Mouse (Mus musculus) lung, postnatal 0 days (tissue): ENCODE results near the gene Rel. TPM values are rescaled to one million over a fixed set of nuclear protein-coding genes. Genes with fewer than 3 reads are reported as not detected.

Experiments
- ATAC-seq: fragments of 200-750 bp; cut with Nextera tagmentation; 2 replicates; pipeline ENCODE4 v1.8.0; 2017; ENCODE audit warnings: moderate library complexity
- DNase-seq: peaks from one replicate; pipeline ENCODE4 v3.0.0-alpha.2; 2016; ENCODE audit warnings: low spot score
- H3K27ac ChIP-seq: fragments of 300-500 bp; sonication (generic); 2 replicates; pipeline ENCODE4 v1.5.1; 2014; ENCODE audit warnings: antibody characterized with exemption, mild to moderate bottlenecking, low read length, mixed read lengths
- H3K27me3 ChIP-seq: fragments of 300-500 bp; sonication (generic); replicated peaks from 2 replicates; pipeline ENCODE4 v1.6.1; 2014; ENCODE audit warnings: low read length, mixed read lengths; ENCODE audit not compliant: insufficient read depth
- H3K36me3 ChIP-seq: fragments of 300-500 bp; sonication (generic); 2 replicates; pipeline ENCODE4 v1.6.1; 2014; ENCODE audit warnings: low read length, mixed read lengths; ENCODE audit not compliant: insufficient read depth
- H3K4me1 ChIP-seq: fragments of 300-500 bp; sonication (generic); 2 replicates; pipeline ENCODE4 v1.6.1; 2014; ENCODE audit warnings: antibody characterized with exemption, low read depth, low read length, mixed read lengths; ENCODE audit not compliant: insufficient read depth
- H3K4me2 ChIP-seq: fragments of 300-500 bp; sonication (generic); replicated peaks from 2 replicates; pipeline ENCODE4 v1.6.1; 2014; ENCODE audit warnings: low read depth, mild to moderate bottlenecking, low read length, moderate library complexity, mixed read lengths
- H3K4me3 ChIP-seq: fragments of 300-500 bp; sonication (generic); 2 replicates; pipeline ENCODE4 v1.5.1; 2014; ENCODE audit warnings: low read depth, low read length
- H3K9ac ChIP-seq: fragments of 300-500 bp; sonication (generic); replicated peaks from 2 replicates; pipeline ENCODE4 v1.6.1; 2014; ENCODE audit warnings: low read depth, mild to moderate bottlenecking
- H3K9me3 ChIP-seq: fragments of 300-500 bp; sonication (generic); 2 replicates; pipeline ENCODE4 v1.6.1; 2016; ENCODE audit warnings: low read length, mixed read lengths
- CTCF ChIP-seq: IDR thresholded peaks from 2 replicates; pipeline ENCODE4 v1.5.1; 2016; ENCODE audit warnings: antibody characterized with exemption, mild to moderate bottlenecking
- EP300 ChIP-seq: IDR thresholded peaks from 2 replicates; pipeline ENCODE4 v1.6.1; 2016; ENCODE audit warnings: antibody characterized with exemption, mild to moderate bottlenecking, control low read depth
- WGBS: fragments of 180-500 bp; shearing (Covaris S2); extraction: QIAGEN DNeasy Blood & Tissue Kit; methylation state at CpG from one replicate; pipeline ENCODE4 v1.1.7; 2014; 5-methylcytosine and 5-hydroxymethylcytosine counted together
- polyA plus RNA-seq: library from polyadenylated mRNA; unstranded; fragments of >200 nt; fragmentation: Nextera tagmentation; extraction: Ambion mirVana; gene quantifications from 2 replicates; pipeline ENCODE4 v1.2.1, GENCODE M21; 2015

Gene Rel
- polyA plus RNA-seq, 1 experiment from 2014 or later: 1.1 TPM

- Histone ChIP-seq H3K27ac (no peak overlapping the region), H3K9ac (no peak overlapping the region), H3K36me3 (no peaks in the 10 kb centered on the region), H3K9me3 (no peaks in the 10 kb centered on the region), H3K4me1 (no peaks in the 10 kb centered on the region), H3K4me3 (no peak overlapping the region), H3K4me2 (no peak overlapping the region), H3K27me3 (no peaks in the 10 kb centered on the region)
- no peak for TF ChIP-seq EP300
- no peak for TF ChIP-seq CTCF
- DNase-seq (no peak), ATAC-seq (no peak)
Observed at GRCm38 (mm10) chr11:23735820-23736470, 34.8 kb downstream of the Rel start.

GRCm38 (mm10) chr11:23734749-23735286, 36.0 kb downstream of the Rel start:
- Histone ChIP-seq H3K36me3 (no peaks in the 10 kb centered on the region), H3K9ac (no peak overlapping the region), H3K27me3 (no peaks in the 10 kb centered on the region), H3K27ac (no peak overlapping the region), H3K9me3 (no peaks in the 10 kb centered on the region), H3K4me1 (no peaks in the 10 kb centered on the region), H3K4me2 (no peak overlapping the region), H3K4me3 (no peak overlapping the region)
- DNase-seq: no peak
- WGBS: 88% methylated on average over 6 of the region's 6 CpGs
- ATAC-seq: no peak
- TF ChIP-seq EP300 (no peak), CTCF (no peak)

- H3K4me3 ChIP-seq: no peak overlapping the region
- H3K27me3 ChIP-seq: no peaks in the 10 kb centered on the region
- H3K27ac ChIP-seq: no peak overlapping the region
Observed at GRCm38 (mm10) chr11:23732840-23733239, 37.9 kb downstream of the Rel start.

GRCm38 (mm10) chr11:23730120-23730519, 40.6 kb downstream of the Rel start:
- ATAC-seq (peak; percentile 54), DNase-seq (peak; percentile 19)
- H3K36me3 ChIP-seq: no peaks in the 10 kb centered on the region; the same call in 1 of the 2 replicates
- no peak for TF ChIP-seq EP300
- no peak for TF ChIP-seq CTCF
- H3K4me1 ChIP-seq: no peaks in the 10 kb centered on the region
- no peak overlapping the region for H3K4me3 ChIP-seq
- H3K9ac ChIP-seq: no peak overlapping the region
- no peak overlapping the region for H3K4me2 ChIP-seq
- H3K27me3 ChIP-seq: no peaks in the 10 kb centered on the region
- WGBS: 65% methylated on average over 4 of the region's 4 CpGs
- no peak overlapping the region for H3K27ac ChIP-seq
- no peaks in the 10 kb centered on the region for H3K9me3 ChIP-seq

More at GRCm38 (mm10) chr11:23732840-23733239, 37.9 kb downstream of the Rel start:
- no peaks in the 10 kb centered on the region for H3K4me1 ChIP-seq
- TF ChIP-seq CTCF: no peak
- peak; percentile 65 for TF ChIP-seq EP300
- H3K4me2 ChIP-seq: no peak overlapping the region
- ATAC-seq: peak; percentile 75
- H3K9ac ChIP-seq: no peak overlapping the region
- 48% methylated on average over 1 of the region's 1 CpGs for WGBS
- H3K36me3 ChIP-seq: no peaks in the 10 kb centered on the region
- peak; percentile 58 for DNase-seq
- no peaks in the 10 kb centered on the region for H3K9me3 ChIP-seq

- Histone ChIP-seq H3K4me2 (no peak overlapping the region), H3K36me3 (no peaks in the 10 kb centered on the region; the same call in 1 of the 2 replicates), H3K27me3 (no peaks in the 10 kb centered on the region), H3K4me1 (no peaks in the 10 kb centered on the region), H3K27ac (no peak overlapping the region), H3K9me3 (no peaks in the 10 kb centered on the region), H3K9ac (no peak overlapping the region), H3K4me3 (no peak overlapping the region)
- TF ChIP-seq CTCF: no peak
- TF ChIP-seq EP300: no peak
- ATAC-seq: no peak
- DNase-seq: no peak
- WGBS: 91% methylated on average over 2 of the region's 2 CpGs
Observed at GRCm38 (mm10) chr11:23728186-23728585, 42.6 kb downstream of the Rel start.

- H3K27ac ChIP-seq: no peak overlapping the region
- no peak for DNase-seq
- ATAC-seq: no peak
- H3K4me2 ChIP-seq: no peak overlapping the region
- no peaks in the 10 kb centered on the region for H3K27me3 ChIP-seq
- H3K36me3 ChIP-seq: no peaks in the 10 kb centered on the region; the same call in 1 of the 2 replicates
- no peak overlapping the region for H3K4me3 ChIP-seq
- H3K9ac ChIP-seq: no peak overlapping the region
- TF ChIP-seq EP300: no peak
- TF ChIP-seq CTCF: no peak
- H3K4me1 ChIP-seq: no peaks in the 10 kb centered on the region
- H3K9me3 ChIP-seq: no peaks in the 10 kb centered on the region
- 65% methylated on average over 2 of the region's 2 CpGs for WGBS
Observed at GRCm38 (mm10) chr11:23726441-23726840, 44.3 kb downstream of the Rel start.
